Mouse (Mus musculus) hindbrain, embryonic 16.5 days (tissue): Measurements from ENCODE around the gene Treh. TPM values are rescaled to one million over a fixed set of nuclear protein-coding genes. Genes with fewer than 3 reads are reported as not detected.

ENCODE experiments used
- ATAC-seq: fragments of 200-750 bp; cut with Nextera tagmentation; 2 replicates; pipeline ENCODE4 v1.8.0; 2017; ENCODE audit warnings: moderate TSS enrichment, moderate library complexity
- H3K27ac ChIP-seq: fragments of 300-500 bp; sonication (generic); 2 replicates; pipeline ENCODE4 v1.5.1; 2014; ENCODE audit warnings: low read depth, mild to moderate bottlenecking, control low read depth, low read length, moderate library complexity
- H3K27me3 ChIP-seq: fragments of 300-500 bp; sonication (generic); replicated peaks from 2 replicates; pipeline ENCODE4 v1.6.1; 2014; ENCODE audit warnings: low read length; ENCODE audit not compliant: control insufficient read depth, insufficient read depth
- H3K36me3 ChIP-seq: fragments of 300-500 bp; sonication (generic); 2 replicates; pipeline ENCODE4 v1.6.1; 2014; ENCODE audit warnings: mild to moderate bottlenecking, low read length, moderate library complexity, mixed read lengths; ENCODE audit not compliant: control insufficient read depth, insufficient read depth
- H3K4me1 ChIP-seq: fragments of 300-500 bp; sonication (generic); 2 replicates; pipeline ENCODE4 v1.6.1; 2014; ENCODE audit warnings: low read depth, low read length; ENCODE audit not compliant: control insufficient read depth, insufficient read depth
- H3K4me2 ChIP-seq: fragments of 300-500 bp; sonication (generic); 2 replicates; pipeline ENCODE4 v1.6.1; 2014; ENCODE audit warnings: mild to moderate bottlenecking, low read length, control low read depth, moderate library complexity
- H3K4me3 ChIP-seq: fragments of 300-500 bp; sonication (generic); 2 replicates; pipeline ENCODE4 v1.5.1; 2014; ENCODE audit warnings: mild to moderate bottlenecking, low read length, control low read depth, moderate library complexity
- H3K9ac ChIP-seq: fragments of 300-500 bp; sonication (generic); 2 replicates; pipeline ENCODE4 v1.6.1; 2014; ENCODE audit warnings: low read depth, mild to moderate bottlenecking, control low read depth, low read length, moderate library complexity
- H3K9me3 ChIP-seq: fragments of 300-500 bp; sonication (generic); 2 replicates; pipeline ENCODE4 v1.6.1; 2014; ENCODE audit warnings: mild to moderate bottlenecking, low read length, moderate library complexity; ENCODE audit not compliant: control insufficient read depth
- WGBS: fragments of 180-500 bp; shearing (Covaris S2); extraction: QIAGEN DNeasy Blood & Tissue Kit; methylation state at CpG from one replicate; pipeline ENCODE4 v1.1.7; 2014; 5-methylcytosine and 5-hydroxymethylcytosine counted together
- polyA plus RNA-seq: library from polyadenylated mRNA; unstranded; fragments of >200 nt; fragmentation: Nextera tagmentation; extraction: Ambion mirVana; gene quantifications from 2 replicates; pipeline ENCODE4 v1.2.1, GENCODE M21; 2015

The Treh gene
- polyA plus RNA-seq, 1 experiment from 2014 or later = not detected

DNA sequence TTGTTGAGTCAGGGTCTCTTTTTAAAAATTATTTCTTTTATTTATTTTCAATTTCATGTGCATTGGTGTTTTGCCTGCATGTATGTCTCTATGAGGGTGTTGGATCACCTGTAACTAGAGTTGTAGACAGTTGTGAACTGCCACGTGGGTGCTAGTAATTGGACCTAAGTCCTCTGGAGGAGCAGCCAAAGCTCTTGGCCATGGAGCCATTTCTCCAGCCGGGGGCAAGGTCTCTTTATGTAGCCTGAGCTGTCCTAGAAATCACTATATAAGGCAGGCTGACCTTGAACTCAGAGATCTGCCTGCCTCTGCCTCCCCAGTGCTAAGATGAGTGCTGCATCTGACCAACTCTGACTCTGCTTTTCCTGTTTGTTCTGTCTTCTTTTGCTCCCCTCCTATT is 28.8 kb upstream of the Treh start:
- H3K27ac ChIP-seq = no peak overlapping the region
- no peaks in the 10 kb centered on the region for H3K4me1 ChIP-seq
- no peak overlapping the region for H3K9ac ChIP-seq
- H3K9me3 ChIP-seq = no peaks in the 10 kb centered on the region
- no peak for ATAC-seq
- no peak overlapping the region for H3K4me2 ChIP-seq
- no peaks in the 10 kb centered on the region for H3K36me3 ChIP-seq
- no peaks in the 10 kb centered on the region for H3K27me3 ChIP-seq
- WGBS = 92% methylated on average over 2 of the region's 2 CpGs
- H3K4me3 ChIP-seq = no peak overlapping the region

DNA sequence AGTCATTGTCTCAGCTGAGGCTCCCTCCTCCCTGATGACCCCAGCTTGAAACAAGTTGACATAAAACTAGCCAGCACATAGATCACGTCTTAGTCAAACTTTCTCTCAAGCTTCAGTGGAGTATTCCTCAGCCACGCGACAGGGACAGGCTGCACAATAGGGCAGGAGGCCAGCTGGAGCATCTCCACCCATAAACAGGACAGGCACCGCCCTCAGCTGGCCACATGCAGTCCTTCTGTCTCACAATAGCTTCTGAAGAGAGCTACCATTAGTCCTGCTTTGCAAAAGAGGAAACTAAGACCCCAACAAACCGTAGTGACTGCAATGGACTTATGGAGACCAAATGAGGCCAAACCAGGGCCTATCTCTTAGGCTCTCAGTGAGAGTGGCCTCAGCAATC is 27.6 kb upstream of the Treh start:
- Histone ChIP-seq H3K4me2 (no peak overlapping the region), H3K9ac (no peak overlapping the region), H3K4me3 (no peak overlapping the region), H3K27me3 (no peaks in the 10 kb centered on the region), H3K4me1 (no peaks in the 10 kb centered on the region), H3K36me3 (no peaks in the 10 kb centered on the region), H3K27ac (no peak overlapping the region), H3K9me3 (no peaks in the 10 kb centered on the region)
- 59% methylated on average over 5 of the region's 5 CpGs for WGBS
- no peak for ATAC-seq

DNA sequence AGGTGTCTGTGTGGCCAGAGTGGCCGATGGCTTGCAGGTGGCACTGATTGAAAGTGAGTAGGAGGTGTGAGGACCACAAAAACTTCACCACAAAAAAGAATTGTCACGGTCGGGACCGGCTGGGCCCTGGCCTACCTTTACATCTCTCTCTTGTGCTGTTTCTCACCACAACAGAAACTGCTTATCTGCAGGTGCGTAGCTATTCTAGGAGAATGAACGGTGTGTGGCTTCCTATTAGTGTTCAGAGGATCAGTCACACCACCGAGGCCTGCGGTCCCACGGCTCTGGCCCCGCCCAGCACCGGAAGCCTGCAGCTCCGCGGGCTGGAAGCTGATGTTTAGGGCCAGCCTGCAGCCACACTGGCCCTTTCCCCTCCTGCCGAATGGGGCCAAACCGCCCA is 27.1 kb upstream of the Treh start:
- Histone ChIP-seq H3K9me3 (no peaks in the 10 kb centered on the region), H3K4me3 (no peak overlapping the region), H3K4me2 (no peak overlapping the region), H3K27ac (no peak overlapping the region), H3K27me3 (no peaks in the 10 kb centered on the region), H3K4me1 (no peaks in the 10 kb centered on the region), H3K36me3 (no peaks in the 10 kb centered on the region), H3K9ac (no peak overlapping the region)
- no peak for ATAC-seq
- 71% methylated on average over 15 of the region's 15 CpGs for WGBS

DNA sequence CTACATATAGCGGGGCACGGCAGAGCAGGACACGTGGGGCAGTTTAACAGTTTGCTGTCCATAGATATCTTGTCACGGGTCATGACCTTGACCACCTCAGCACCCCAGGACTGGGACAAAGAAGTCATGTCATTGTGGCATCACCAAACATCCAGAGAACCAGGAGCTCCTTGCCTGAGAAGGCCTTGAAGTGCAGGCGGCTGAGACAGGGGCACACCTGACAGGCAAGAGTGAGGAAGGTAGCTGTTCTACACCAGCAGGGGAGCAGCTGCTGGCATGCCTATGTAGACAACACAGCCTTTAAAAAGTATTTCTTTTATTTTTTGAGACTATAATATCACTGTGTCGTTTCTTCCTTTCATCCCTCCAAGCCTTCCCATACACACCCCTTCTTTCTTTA is 26.7 kb upstream of the Treh start:
- H3K27ac ChIP-seq = no peak overlapping the region
- no peaks in the 10 kb centered on the region for H3K27me3 ChIP-seq
- ATAC-seq = no peak
- no peaks in the 10 kb centered on the region for H3K4me1 ChIP-seq
- H3K36me3 ChIP-seq = no peaks in the 10 kb centered on the region
- H3K4me3 ChIP-seq = no peak overlapping the region
- no peaks in the 10 kb centered on the region for H3K9me3 ChIP-seq
- no peak overlapping the region for H3K4me2 ChIP-seq
- 84% methylated on average over 6 of the region's 6 CpGs for WGBS
- H3K9ac ChIP-seq = no peak overlapping the region

DNA sequence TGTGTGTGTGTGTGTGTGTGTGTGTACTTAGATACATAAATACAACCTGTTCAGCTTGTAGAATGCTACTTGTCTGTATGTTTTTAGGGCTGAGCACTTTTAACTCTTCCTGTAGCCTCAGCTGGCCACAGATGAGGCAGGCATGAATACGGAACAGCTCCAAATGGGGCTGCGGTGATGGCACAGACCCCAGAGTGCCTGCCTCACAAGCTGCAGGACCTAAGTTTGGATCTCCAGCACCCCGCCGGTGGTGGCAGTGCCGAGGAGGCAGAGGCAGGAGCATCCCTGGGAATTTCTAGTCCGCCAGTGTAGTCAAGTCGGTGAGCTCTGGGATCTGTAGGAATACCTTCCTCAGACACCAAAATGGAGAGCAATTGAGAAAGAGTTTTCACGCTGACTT is 26.0 kb upstream of the Treh start:
- Histone ChIP-seq H3K4me2 (no peak overlapping the region), H3K9ac (no peak overlapping the region), H3K27me3 (no peaks in the 10 kb centered on the region), H3K36me3 (no peaks in the 10 kb centered on the region), H3K4me1 (no peaks in the 10 kb centered on the region), H3K4me3 (no peak overlapping the region), H3K9me3 (no peaks in the 10 kb centered on the region), H3K27ac (no peak overlapping the region)
- ATAC-seq = no peak
- WGBS = 92% methylated on average over 8 of the region's 8 CpGs

DNA sequence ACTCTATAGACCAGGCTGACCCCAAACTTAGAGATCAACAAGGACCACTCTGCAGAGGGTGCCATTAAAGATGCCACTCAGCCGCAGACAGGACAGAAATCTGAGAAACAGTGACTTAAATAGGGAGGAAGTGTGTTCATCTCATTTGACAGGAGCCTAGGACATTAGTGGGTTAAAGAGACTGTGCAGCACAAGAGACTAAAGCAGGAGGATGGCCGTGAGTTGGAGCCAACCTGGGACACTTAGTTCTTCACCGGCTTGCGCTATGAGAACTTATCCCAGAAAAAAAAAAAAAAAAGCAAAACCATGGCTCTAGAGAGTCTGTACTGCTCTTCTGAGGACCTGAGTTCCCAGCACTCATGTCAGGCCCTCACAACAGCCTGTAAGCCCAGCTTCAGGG is 25.4 kb upstream of the Treh start:
- H3K4me3 ChIP-seq = no peak overlapping the region
- H3K36me3 ChIP-seq = no peaks in the 10 kb centered on the region
- no peak overlapping the region for H3K9ac ChIP-seq
- no peak overlapping the region for H3K4me2 ChIP-seq
- H3K9me3 ChIP-seq = no peaks in the 10 kb centered on the region
- no peak for ATAC-seq
- no peak overlapping the region for H3K27ac ChIP-seq
- no peaks in the 10 kb centered on the region for H3K27me3 ChIP-seq
- H3K4me1 ChIP-seq = no peaks in the 10 kb centered on the region
- 89% methylated on average over 4 of the region's 4 CpGs for WGBS

DNA sequence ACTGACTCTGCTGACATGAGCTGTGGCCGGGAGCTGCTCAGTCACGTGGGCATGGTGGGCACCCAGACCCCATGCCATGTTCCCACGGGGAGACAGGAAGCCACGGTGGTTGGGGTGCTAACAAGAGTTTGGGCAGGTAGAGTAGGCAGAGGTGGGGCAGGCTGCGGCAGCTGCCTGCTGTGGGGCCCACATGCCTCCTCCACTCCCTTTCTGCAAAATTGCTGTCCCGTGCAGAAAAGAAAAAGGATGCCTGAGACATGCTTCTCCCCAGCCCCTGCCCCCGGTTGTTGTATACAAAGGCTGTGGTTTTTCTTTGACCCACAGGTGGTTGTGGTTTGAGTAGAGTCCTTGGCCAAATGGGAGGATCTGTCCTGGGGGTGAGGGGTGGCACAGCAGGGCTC is 24.2 kb upstream of the Treh start:
- Histone ChIP-seq H3K4me2 (no peak overlapping the region), H3K27me3 (no peaks in the 10 kb centered on the region), H3K9me3 (no peaks in the 10 kb centered on the region), H3K4me1 (no peaks in the 10 kb centered on the region), H3K27ac (no peak overlapping the region), H3K4me3 (no peak overlapping the region), H3K36me3 (no peaks in the 10 kb centered on the region), H3K9ac (no peak overlapping the region)
- WGBS = 72% methylated on average over 7 of the region's 7 CpGs
- no peak for ATAC-seq

DNA sequence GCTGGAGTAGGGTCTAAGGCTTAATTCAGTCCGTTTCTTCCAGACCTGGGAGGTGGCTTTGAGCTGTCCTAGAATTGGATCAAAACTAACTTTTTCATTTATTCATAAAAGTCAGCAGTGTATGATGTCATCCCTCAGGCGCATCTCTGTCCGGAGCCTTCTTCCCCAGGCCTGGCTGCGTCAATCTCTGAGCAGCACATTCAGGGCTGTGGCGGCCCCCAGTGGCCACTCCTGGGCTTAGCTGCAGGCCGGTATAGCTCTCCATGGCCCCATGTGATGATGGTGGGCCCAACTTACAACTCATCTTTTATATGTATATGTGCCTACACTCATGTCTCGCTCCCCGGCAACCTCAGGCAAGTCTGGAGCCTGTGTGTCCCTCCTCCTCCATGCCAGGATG is 21.0 kb upstream of the Treh start:
- peaks cover 5% of the 10 kb centered on the region; the same call in 1 of the 2 replicates for H3K4me1 ChIP-seq
- no peak overlapping the region for H3K9ac ChIP-seq
- no peak overlapping the region for H3K27ac ChIP-seq
- peak; percentile 88 for ATAC-seq
- no peak overlapping the region for H3K4me3 ChIP-seq
- H3K27me3 ChIP-seq = no peaks in the 10 kb centered on the region
- 8% methylated on average over 8 of the region's 8 CpGs for WGBS
- H3K36me3 ChIP-seq = no peaks in the 10 kb centered on the region
- H3K9me3 ChIP-seq = no peaks in the 10 kb centered on the region
- H3K4me2 ChIP-seq = no peak overlapping the region

DNA sequence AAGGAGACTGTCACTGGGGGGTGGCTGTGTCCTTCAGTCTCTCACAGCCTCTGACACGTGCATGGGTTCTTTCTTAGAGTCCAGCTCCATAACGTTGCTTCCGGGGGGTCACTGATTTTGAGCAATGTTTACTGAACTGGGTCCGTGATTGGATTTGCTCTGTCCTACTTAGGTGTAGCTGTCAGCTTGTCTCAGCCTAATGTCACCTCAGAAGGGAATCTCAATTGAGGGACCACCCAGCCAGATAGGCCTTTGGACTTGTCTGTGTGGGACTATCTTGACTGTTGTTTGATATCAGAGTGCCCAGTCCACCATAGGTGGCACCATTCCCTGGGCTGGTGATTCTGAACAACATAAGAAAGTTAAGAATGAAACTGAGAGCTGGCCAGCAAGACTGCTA is 19.1 kb upstream of the Treh start:
- Histone ChIP-seq H3K9ac (no peak overlapping the region), H3K9me3 (no peaks in the 10 kb centered on the region), H3K4me1 (peaks cover 5% of the 10 kb centered on the region; the same call in 1 of the 2 replicates), H3K36me3 (no peaks in the 10 kb centered on the region), H3K27ac (no peak overlapping the region), H3K4me2 (no peak overlapping the region), H3K27me3 (no peaks in the 10 kb centered on the region), H3K4me3 (no peak overlapping the region)
- ATAC-seq = no peak
- WGBS = 79% methylated on average over 4 of the region's 4 CpGs
